Mouse (Mus musculus): ENCODE measurements around the gene Gm5565.
"Not testable (repeated sequence)": the region's sequence is repeated elsewhere in the genome, so short reads cannot be mapped to it uniquely, and the experiment has no call there.

The Gm5565 gene

DNA sequence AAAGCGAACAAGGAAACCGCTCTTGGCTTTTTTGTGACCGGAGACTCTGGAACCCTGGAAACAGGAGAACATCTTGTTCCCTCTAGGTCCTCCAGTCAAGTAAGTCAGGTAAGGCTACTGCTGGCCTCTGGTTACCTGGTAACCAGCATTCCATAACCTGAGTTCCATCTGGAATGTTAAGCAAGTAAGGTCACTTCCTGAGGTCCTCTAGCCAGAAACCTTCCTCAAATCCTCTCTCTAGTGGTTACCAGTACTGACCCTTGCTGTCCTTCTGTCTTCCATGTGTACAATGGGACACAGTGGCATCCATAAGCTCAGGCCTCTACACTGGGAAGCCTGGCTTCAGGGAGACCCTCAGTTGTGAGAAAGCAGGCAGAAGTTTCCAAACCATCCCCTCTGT, at the start of gene Gm5565:
Gene Gm5565 (minus strand): TSS at position 101 of the 400 bp plus-strand sequence.
- DNase-seq = not testable (repeated sequence)

DNA sequence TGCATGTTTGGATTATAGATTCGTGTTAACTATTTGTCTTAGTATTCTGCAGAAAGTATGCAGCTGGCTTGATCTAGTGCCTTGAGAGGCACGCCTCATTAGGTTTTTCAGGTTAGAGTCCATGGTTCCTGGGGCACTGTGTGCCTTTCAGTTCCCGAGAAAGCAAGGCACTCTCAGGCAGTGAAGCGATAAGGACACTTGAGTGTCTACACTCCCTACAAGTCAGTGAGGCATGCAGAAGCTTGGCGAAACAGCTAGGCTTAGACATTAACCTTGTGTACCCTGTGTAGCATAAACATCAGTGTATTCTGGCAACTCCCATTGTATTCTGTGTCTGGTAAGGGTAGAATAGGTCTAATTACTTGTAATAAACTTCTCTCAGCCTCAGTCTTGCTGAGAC, 45.2 kb upstream of the Gm5565 start:
- no peak for DNase-seq

DNA sequence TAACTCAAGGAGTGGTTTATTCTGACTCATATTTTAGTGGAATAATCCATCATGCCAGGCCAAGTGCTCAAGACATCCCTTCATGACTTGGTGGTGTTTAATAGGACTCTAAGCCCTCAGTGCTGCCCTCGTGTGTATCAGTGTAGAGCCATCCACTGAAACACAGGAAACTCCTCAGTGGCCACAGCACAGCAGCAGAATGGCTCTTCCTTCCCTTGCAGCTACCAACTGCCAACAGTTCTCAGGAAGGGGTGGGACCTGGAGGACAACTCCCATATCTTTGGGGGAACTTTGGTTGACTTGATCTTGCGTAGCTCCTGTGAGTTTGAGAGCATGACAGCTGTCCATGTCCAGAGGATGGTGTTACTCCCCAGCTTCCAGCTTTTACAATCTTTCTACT, 43.6 kb upstream of the Gm5565 start:
- no peak for DNase-seq

DNA sequence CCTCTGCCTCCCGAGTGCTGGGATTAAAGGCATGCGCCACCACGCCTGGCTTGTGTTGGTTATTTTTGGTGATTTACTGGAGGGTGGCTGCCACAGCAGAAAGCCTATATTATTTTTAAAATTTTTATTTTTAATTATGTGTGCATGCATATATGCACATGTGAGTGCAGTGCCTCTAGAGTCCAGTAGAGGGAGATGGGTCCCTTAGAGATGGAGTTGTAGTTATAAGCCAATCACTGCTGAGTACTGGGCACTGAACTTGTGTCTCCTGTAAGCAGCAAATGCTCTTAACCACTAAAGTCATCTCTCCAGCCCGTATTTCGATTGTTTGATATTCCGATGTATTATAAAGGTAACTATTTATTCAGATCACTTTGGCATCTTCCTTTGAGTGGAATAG, 40.2 kb upstream of the Gm5565 start:
- no peak for DNase-seq

DNA sequence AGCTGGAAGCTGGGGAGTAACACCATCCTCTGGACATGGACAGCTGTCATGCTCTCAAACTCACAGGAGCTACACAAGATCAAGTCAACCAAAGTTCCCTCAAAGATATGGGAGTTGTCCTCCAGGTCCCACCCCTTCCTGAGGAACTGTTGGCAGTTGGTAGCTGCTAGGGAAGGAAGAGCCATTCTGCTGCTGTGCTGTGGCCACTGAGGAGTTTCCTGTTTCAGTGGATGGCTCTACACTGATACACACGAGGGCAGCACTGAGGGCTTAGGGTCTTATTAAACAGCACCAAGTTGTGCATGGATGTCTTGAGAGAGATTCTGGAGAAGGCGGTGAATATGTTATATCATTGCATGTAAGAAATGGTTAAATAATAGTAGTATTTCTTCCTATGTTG, 39.2 kb upstream of the Gm5565 start:
- DNase-seq = no peak

DNA sequence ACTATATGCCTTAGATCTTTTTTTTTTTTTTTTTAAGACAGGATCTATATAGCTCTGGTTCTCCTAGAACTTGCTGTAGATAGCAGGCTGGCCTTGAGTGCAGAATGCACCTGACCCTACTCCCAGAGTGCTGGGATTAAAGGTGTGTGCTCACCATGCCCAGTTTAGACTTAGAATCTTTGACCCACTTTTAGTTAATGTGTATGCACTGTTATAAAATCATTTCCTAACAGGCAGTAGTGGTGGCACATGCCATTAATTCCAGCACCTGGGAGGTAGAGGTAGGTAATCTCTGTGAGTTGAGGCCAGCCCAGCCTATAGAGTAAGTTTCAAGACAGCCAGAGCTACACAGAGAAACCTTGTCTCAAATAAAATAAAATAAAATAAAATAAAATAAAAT, 38.7 kb upstream of the Gm5565 start:
- DNase-seq = no peak

DNA sequence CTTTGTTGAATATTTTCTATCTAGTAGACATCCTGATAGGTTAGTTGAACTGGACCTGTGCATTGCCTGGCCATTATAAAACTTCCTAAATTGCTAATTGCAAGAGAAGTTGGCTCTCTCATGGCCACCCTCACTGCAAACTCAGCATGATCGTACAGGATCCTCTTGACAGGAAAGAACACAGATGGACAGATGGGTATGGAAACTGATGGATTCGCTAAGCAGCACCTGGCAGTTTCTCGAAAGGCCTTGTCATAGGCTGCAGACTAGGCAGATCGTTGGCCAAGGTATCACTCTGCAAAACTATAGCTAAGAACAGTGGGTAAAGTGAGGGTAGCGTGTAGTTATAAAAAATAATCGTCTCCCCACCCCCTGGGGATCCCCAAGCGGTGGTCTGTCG, 33.0 kb upstream of the Gm5565 start:
- DNase-seq = peak; percentile 61

DNA sequence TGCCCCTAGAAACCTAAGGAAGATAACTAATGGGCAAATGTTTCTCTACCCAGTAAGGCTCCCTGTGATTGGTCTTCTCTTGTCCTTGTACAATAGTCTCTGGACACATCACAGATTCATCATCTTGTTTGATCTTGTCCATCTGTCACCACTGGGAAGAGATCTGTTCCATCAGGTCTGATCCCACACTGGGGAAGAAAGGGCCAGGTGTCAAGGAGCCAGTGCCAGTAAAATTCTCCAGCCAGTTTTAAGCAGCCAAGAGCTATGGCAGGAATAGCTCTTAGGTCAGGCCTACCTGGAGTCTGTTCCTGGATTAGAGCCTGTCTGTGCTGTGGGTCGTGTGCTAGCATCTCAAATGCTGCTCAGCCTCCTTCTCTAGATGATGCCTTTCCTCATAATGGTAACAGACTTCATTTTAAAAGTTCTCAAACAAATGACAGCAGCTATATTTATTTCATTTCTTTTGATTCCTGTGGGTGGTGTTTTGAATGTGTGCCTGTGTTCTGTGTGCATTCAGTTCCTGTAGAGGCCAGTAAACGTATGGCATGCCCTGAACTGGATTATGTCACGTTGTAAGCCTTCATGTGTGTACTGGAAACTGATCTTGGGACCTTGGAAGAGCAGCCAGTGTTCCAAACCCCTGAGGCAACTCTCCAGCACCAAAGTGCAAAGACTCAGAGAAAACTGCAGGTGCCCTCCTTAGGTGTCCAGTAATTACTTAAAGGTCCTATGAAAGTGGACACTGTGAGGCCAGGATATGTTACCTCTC, 30.3 kb upstream of the Gm5565 start:
- peak; percentile 93 for DNase-seq

DNA sequence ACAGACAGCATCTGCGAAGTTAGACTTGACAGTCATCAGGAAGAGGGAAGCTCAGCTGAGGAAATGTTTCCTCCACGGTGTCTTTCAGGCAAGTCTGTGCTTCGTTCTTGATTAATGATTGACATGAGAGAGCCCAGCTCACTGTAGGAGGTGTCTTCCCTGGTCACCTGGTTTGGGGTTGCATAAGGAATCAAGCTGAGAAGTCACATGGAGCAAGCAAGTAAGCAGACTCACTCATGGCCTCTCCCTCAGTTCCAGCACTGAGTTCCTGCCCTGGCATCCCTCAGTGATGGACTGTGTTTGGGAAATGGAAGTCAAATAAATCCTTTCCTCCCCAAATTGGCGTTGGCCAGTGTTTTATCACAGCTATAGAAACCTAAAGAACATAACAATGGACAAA, 29.8 kb upstream of the Gm5565 start:
- DNase-seq = no peak

DNA sequence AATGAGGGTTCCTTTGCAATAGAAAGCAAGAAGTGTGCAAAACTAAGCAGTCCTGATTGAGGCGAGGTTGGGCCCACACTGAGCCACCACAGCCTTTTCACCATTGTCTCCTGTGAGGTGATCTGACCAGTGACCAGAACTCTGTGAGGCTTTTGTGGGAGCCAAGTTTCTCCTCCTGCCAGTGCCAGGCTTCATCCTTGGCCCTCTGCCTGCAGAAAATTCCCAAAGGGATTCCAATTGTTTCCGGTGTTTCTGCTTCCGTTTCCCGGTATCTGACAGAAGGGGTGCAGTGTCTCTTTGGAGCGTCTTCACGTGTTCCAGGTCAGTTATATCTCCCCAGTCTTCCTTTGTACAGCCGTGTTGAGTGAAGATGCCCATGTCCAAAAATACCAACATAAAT, 28.4 kb upstream of the Gm5565 start:
- DNase-seq = peak; percentile 66

DNA sequence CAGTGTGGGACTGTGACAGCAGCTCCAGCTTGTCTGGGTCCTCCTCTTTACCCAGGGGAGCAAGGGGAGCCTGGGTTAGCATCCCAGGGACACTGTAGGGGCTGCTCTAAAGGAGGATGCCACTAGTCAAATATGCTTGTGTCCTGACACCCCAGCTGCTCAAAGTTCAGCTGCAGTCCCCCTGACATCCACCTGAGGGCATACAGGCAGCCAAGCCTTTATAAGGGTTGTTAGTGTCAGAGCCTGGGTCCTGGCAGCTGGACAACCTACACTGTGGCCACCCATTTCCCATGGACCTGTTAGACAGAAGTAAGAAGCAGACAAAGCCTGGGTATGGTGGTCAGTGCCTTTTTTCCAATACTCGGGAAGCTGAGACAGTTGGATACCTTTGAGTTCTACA, 27.8 kb upstream of the Gm5565 start:
- DNase-seq = no peak

DNA sequence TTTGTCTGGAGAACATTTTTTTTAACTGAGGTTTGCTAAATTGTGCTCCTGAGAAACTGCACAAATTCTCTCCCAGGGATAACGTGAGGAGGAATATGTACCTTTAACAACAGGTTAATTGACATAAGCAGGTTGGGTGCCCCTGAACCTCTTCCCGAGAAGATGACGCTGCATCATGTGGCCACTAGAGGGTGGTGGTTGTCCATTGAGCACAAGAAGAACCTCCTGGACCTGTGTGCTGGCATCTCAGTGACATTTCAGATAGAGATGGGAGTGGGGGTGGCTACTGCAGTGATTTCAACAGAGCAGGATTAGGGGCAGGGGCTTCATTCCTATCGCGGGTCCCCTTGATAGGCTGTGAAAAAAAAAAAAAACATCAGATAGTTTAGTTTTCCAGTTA, 27.1 kb upstream of the Gm5565 start:
- DNase-seq = peak; percentile 87

DNA sequence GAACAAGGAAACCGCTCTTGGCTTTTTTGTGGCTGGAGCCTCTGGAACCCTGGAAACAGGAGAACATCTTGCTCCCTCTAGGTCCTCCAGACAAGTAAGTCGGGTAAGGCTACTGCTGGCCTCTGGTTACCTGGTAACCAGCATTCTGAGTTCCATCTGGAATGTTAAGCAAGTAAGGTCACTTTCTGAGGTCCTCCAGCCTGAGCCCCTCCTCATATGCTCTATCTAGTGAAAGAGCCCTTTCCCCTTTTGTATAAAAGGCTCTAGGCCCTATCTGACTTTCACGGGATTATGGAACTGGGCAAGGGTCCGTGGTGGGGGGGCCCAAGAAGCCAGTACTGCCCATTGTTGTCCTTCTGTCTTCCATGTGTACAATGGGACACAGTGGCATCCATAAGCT, 24.9 kb upstream of the Gm5565 start, which contains the start of gene 1700001J03Rik:
Gene 1700001J03Rik (minus strand): TSS at position 101 of the 400 bp plus-strand sequence.
- DNase-seq = not testable (repeated sequence)

DNA sequence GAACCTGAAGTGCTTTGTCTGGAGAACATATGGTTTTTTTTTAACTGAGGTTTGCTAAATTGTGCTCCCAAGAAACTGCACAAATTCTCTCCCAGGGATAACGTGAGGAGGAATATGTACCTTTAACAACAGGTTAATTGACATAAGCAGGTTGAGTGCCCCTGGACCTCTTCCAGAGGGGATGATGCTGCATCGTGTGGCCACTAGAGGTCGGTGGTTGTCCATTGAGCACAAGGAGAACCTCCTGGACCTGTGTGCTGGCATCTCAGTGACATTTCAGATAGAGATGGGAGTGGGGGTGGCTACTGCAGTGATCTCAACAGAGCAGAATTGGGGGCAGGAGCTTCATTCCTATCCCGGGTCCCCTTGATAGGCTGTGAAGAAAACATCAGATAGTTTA, 12.4 kb upstream of the Gm5565 start:
- peak; percentile 73 for DNase-seq

DNA sequence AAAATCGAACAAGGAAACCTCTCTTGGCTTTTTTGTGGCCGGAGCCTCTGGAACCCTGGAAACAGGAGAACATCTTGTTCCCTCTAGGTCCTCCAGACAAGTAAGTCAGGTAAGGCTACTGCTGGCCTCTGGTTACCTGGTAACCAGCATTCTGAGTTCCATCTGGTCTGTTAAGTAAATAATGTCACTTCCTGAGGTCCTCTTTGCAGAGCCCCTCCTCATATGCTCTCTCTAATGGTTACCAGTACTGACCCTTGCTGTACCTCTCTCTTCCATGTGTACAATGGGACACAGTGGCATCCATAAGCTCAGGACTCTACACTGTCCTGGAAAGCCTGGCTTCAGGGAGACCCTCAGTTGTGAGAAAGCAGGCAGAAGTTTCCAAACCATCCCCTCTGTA, 10.3 kb upstream of the Gm5565 start, which contains the start of gene Gm6309:
Gene Gm6309 (minus strand): TSS at position 101 of the 400 bp plus-strand sequence.
- DNase-seq = not testable (repeated sequence)

DNA sequence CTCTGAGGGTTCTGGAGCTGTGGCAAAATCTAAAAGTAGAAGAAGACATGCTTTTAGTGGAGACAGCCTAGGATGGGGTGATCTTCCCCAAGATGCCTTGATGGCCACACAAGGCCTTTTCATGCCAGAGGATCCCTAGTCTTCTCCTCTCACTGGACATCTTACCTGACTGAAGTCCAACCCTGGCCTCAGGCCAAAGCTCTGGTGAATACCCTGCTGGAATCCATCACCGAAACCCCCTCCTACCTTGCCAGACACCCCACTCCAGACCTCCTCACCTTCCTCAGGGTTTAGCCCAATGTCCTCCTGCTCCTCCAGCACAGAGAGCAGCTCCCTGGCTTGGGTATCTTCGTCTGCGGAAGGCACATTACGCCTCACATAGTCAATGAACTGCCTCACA, 2.0 kb downstream of the Gm5565 start:
- DNase-seq = not testable (repeated sequence)

DNA sequence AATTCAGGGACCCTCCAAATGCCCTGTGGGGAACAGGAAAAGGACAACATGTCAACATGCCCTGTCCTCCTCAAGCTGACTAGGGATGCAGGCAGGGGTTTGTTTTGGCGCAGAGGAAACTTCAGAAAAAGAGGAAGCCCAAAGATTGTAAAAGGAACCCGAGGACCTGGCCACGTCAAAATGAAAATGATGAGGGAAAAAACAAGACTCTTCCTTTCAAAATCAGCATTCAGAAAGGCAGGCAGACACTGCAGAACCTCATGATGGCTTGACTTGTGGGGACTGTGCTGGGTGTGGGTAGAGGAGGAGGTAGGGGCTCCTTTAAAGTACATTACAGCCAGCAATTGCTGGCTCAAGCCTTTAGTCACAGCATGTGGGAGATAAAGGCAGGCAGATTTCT, 9.9 kb downstream of the Gm5565 start:
- DNase-seq = no peak

DNA sequence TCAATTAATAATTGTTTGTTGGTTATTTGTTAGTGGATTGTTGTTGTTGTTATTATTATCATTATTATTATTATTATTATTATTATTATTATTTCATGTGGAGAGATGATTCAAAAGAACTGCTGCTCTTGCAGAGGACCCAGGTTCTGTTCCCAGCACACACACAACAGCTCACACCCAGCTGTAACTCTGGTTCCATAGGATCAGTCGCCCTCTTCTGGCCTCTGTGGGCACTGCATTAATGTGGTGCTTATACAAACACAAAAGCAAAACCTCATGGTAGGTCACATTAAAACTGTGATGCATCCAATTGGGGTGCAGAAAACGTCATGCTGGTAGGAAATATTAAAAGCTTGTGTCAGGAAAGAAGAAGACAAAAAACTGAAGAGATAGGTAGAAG, 12.4 kb downstream of the Gm5565 start:
- no peak for DNase-seq
